Mouse (Mus musculus) embryonic facial prominence, embryonic 14.5 days (tissue): ENCODE measurements around the gene Tmem246. TPM values are rescaled to one million over a fixed set of nuclear protein-coding genes. Genes with fewer than 3 reads are reported as not detected.
A peak's percentile ranks its signal among the peaks of the same experiment; 100 is the strongest.

Experiments
- ATAC-seq: fragments of 200-750 bp; cut with Nextera tagmentation; 2 replicates; pipeline ENCODE4 v1.8.0; 2017; ENCODE audit warnings: low read depth, moderate number of reproducible peaks, moderate TSS enrichment
- DNase-seq: peaks from one replicate; pipeline ENCODE4 v3.0.0-alpha.2; 2015; ENCODE audit warnings: low spot score
- H3K27ac ChIP-seq: fragments of 300-500 bp; sonication (generic); replicated peaks from 2 replicates; pipeline ENCODE4 v1.5.1; 2014; ENCODE audit warnings: low read depth, mild to moderate bottlenecking, low read length, moderate library complexity
- H3K27me3 ChIP-seq: fragments of 300-500 bp; sonication (generic); replicated peaks from 2 replicates; pipeline ENCODE4 v1.6.1; 2014; ENCODE audit warnings: low read length; ENCODE audit not compliant: control insufficient read depth, insufficient read depth
- H3K36me3 ChIP-seq: fragments of 300-500 bp; sonication (generic); 2 replicates; pipeline ENCODE4 v1.6.1; 2014; ENCODE audit warnings: low read length, mixed read lengths; ENCODE audit not compliant: control insufficient read depth, insufficient read depth
- H3K4me1 ChIP-seq: fragments of 300-500 bp; sonication (generic); 2 replicates; pipeline ENCODE4 v1.6.1; 2014; ENCODE audit warnings: antibody characterized with exemption, low read length; ENCODE audit not compliant: control insufficient read depth, insufficient read depth
- H3K4me2 ChIP-seq: fragments of 300-500 bp; sonication (generic); 2 replicates; pipeline ENCODE4 v1.6.1; 2014; ENCODE audit warnings: low read depth, mild to moderate bottlenecking, low read length, moderate library complexity, mixed read lengths
- H3K4me3 ChIP-seq: fragments of 300-500 bp; sonication (generic); 2 replicates; pipeline ENCODE4 v1.5.1; 2014; ENCODE audit warnings: low read depth, mild to moderate bottlenecking, low read length
- H3K9ac ChIP-seq: fragments of 300-500 bp; sonication (generic); 2 replicates; pipeline ENCODE4 v1.6.1; 2014; ENCODE audit warnings: low read depth, mild to moderate bottlenecking, low read length, moderate library complexity, mixed read lengths
- H3K9me3 ChIP-seq: fragments of 300-500 bp; sonication (generic); 2 replicates; pipeline ENCODE4 v1.6.1; 2016; ENCODE audit warnings: low read length; ENCODE audit not compliant: control insufficient read depth
- WGBS: fragments of 180-500 bp; shearing (Covaris S2); extraction: QIAGEN DNeasy Blood & Tissue Kit; methylation state at CpG from one replicate; pipeline ENCODE4 v1.1.7; 2014; 5-methylcytosine and 5-hydroxymethylcytosine counted together
- polyA plus RNA-seq: library from polyadenylated mRNA; unstranded; fragments of >200 nt; fragmentation: Nextera tagmentation; extraction: Ambion mirVana; gene quantifications from 2 replicates; pipeline ENCODE4 v1.2.1, GENCODE M21; 2014

Tmem246 gene
- polyA plus RNA-seq, 1 experiment from 2014 or later = 34.0 TPM

GRCm38 (mm10) chr4:49539665-49540064 lies 58.0 kb downstream of the Tmem246 start:
- Histone ChIP-seq H3K36me3 (no peaks in the 10 kb centered on the region), H3K4me1 (no peaks in the 10 kb centered on the region), H3K27ac (no peak overlapping the region), H3K9ac (no peak overlapping the region), H3K4me2 (no peak overlapping the region), H3K9me3 (no peaks in the 10 kb centered on the region), H3K4me3 (no peak overlapping the region), H3K27me3 (no peaks in the 10 kb centered on the region)
- ATAC-seq = no peak
- DNase-seq = peak; percentile 56
- 53% methylated on average over 6 of the region's 6 CpGs for WGBS

DNA sequence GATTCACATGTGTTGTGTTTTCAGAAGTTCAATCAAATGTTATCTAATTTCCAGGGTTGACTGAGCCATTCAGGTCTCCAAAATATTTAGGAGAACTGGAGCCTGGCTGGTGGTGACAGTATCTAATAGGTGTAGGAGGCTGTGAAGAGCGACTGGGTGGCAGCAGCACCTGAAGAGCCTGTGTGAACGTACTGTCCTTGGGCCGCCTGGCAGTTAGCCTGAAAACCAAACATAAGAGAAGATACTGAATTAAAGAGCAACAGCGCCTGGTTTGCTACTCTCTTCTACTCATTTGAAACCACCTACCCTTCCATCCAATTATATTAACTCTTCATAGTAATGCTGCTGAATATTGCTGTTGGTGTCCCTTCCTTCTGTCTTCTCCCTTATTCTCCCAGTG lies 61.0 kb downstream of the Tmem246 start:
- 0 out of 2 replicates have a peak, but pooled peaks cover 3% of the 10 kb centered on the region for H3K9me3 ChIP-seq
- no peaks in the 10 kb centered on the region for H3K4me1 ChIP-seq
- DNase-seq (no peak), ATAC-seq (no peak)
- peaks cover 13% of the 10 kb centered on the region for H3K36me3 ChIP-seq
- 75% methylated on average over 4 of the region's 4 CpGs for WGBS
- no peaks in the 10 kb centered on the region for H3K27me3 ChIP-seq
- no peak overlapping the region for H3K9ac ChIP-seq
- H3K27ac ChIP-seq = no peak overlapping the region
- H3K4me2 ChIP-seq = no peak overlapping the region
- no peak overlapping the region for H3K4me3 ChIP-seq

DNA sequence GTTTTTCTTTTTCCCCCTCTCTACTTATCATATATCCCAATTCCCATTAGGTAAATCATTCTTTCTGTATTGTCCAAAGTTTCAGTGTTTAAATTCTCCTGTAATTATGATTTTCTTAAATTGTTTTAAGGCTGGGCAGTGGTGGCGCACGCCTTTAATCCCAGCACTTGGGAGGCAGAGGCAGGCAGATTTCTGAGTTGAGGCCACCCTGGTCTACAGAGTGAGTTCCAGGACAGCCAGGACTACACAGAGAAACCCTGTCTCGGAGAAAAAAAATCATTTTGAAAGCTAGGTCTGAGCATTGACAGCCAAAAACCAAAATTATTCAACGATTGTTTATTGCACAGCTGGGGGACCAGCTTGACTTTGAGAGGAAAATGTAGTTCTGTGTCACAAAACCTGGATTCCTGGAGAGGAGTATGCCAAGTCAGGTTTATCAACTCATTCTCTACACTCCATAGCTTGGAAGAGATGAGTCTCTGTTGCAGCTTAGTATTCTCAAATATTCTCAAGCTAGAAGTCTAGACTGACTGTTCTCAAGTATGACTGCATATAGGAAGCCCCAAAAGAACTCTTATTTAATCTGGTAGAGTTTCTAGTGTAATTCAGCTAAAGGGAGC lies 61.9 kb downstream of the Tmem246 start:
- H3K27ac ChIP-seq = no peak overlapping the region
- WGBS = 95% methylated on average over 4 of the region's 4 CpGs
- no peak overlapping the region for H3K4me2 ChIP-seq
- peaks cover 18% of the 10 kb centered on the region for H3K36me3 ChIP-seq
- no peak overlapping the region for H3K9ac ChIP-seq
- no peaks in the 10 kb centered on the region for H3K27me3 ChIP-seq
- H3K9me3 ChIP-seq = peaks cover 6% of the 10 kb centered on the region; the same call in 1 of the 2 replicates
- no peak overlapping the region for H3K4me3 ChIP-seq
- H3K4me1 ChIP-seq = no peaks in the 10 kb centered on the region
- DNase-seq = no peak
- ATAC-seq = no peak

DNA sequence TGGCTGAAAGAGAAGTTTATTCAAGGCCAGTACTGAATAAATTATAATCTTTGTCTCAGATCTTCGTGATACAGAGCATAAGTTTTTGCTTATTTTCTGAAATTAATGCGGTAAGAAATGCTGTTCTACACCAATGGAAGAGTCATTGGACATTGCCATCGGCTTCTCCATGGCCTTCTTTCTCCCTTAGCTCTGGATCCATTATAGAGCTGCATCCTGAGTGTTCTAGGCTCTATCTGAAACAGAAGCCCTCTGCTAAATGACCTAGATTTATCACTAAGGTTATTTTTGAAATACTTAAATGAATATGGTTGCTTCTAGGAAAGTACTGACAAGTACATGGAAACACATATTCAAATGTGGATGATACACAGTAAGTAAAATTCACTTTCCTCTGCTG lies 62.6 kb downstream of the Tmem246 start:
- H3K4me1 ChIP-seq = no peaks in the 10 kb centered on the region
- H3K27me3 ChIP-seq = no peaks in the 10 kb centered on the region
- H3K9me3 ChIP-seq = peaks cover 13% of the 10 kb centered on the region
- WGBS = 88% methylated on average over 3 of the region's 3 CpGs
- peaks cover 25% of the 10 kb centered on the region for H3K36me3 ChIP-seq
- H3K9ac ChIP-seq = no peak overlapping the region
- no peak overlapping the region for H3K4me3 ChIP-seq
- H3K4me2 ChIP-seq = no peak overlapping the region
- H3K27ac ChIP-seq = no peak overlapping the region
- DNase-seq (no peak), ATAC-seq (no peak)

Other genes with a start within 250 kb of the Tmem246 start
- not detected in 2 replicates for gene Acnat2, start 189.7 kb downstream of the Tmem246 start, polyA plus RNA-seq
- gene Acnat1, start 124.0 kb downstream of the Tmem246 start, polyA plus RNA-seq = 0.13 TPM in 1 of 2 replicates, not detected in the other
- gene Baat, start 91.3 kb downstream of the Tmem246 start, polyA plus RNA-seq = 0.16 TPM in 1 of 2 replicates, not detected in the other
- gene Mrpl50, start 76.8 kb downstream of the Tmem246 start, polyA plus RNA-seq = 75.4 and 78.6 TPM in 2 replicates
- 8.8 and 9.7 TPM in 2 replicates for gene Zfp189, start 76.7 kb downstream of the Tmem246 start, polyA plus RNA-seq
- 0.09 and 0.14 TPM in 2 replicates for gene Aldob, start 48.3 kb downstream of the Tmem246 start, polyA plus RNA-seq
- 54.8 and 55.3 TPM in 2 replicates for gene Rnf20, start 34.1 kb upstream of the Tmem246 start, polyA plus RNA-seq
- gene Ppp3r2, start 84.1 kb upstream of the Tmem246 start, polyA plus RNA-seq = 0.07 and 0.13 TPM in 2 replicates
- gene Grin3a, start 247.9 kb upstream of the Tmem246 start, polyA plus RNA-seq = 3.5 and 3.6 TPM in 2 replicates